Mouse (Mus musculus) thymus, postnatal 14 days (tissue): Measurements from ENCODE around the gene Coro2b.

Experiments used
- DNase-seq: peaks from one replicate; pipeline ENCODE4 v3.0.0; 2021

Gene Coro2b

DNA sequence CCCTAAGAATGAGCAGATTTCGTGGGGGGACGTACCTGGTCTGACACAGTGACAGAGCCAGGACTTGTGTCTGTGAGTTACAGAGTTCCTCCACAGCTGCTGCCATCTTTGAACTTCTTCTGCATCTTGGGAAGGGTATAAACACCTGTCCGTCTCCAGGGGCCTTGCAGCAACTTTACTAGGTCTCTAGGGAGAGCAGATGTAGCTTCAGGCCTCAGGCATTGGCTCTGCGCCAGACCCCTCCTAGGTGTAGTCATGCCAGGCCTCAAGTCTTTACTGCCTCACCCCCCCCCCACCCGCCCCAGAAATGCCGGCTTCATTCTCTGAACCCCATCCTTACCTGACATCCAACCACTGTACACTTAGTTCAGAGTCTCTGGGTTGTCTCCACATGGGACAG lies 1.1 kb upstream of the Coro2b start:
- peak; percentile 71 for DNase-seq

DNA sequence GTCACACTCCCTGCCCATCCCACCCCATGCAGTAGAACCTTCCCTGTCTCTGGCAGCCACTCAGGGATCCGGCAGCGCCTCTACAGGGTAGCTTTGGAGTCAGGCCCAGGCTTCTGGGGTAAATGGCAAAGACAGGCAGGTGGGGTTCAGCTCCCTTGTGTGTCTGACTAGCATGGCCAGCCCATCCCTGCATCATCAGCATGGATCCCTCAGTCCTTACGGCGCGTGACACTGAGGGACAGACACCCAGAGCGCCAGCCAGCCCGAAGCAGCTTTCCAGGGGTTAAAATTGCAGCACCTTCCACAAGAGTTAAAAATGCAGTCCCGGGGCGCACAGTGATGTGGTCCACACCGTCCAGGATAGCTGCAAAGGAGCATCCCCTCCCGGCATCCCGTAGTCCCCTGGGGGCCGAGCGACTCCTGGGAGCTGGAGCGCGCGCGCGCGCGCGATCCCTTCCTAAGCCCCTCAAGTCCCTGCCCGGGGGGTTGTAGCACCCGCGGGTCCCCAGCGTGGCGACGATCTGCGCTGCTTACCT lies 657 bp downstream of the Coro2b start:
- no peak for DNase-seq

DNA sequence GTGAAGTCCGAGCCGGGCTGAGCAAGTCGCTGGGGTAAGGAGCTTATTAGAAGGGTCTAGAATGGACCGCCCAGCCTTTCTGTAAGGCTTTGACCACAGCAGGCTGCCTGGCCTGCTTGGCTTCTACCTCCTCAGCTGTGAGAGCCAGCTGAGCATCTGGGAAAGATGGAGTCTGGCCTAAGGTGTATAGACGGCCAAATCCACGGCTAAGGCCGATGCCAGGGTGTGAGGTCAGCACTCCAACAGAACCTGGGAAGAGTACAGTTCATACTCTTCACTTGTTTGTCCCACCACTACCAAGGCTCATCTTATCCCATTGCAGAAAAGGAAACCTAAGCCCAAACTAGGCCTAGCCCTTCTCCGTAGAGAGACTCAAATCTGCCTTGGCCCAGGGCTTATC lies 1.3 kb downstream of the Coro2b start:
- DNase-seq: no peak

DNA sequence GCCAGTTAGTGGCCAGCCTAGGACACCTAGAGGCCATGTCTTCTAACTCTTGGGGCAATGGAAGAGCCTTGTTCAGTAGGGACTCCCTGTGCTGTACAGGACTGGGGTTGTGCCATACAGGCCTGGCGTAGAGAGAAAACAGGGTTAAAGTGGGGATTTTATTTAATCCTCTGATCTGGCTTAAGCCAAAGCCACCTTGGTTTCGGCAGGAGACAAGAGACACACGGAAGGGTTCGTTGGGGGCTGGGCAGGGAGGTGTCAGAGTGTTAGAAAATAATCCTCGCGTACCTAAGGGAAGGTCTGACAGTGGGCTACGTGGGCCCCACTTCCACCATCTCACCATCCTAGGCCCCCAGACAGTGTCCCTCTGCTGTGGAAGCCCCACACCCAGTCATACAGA lies 2.2 kb downstream of the Coro2b start:
- no peak for DNase-seq

DNA sequence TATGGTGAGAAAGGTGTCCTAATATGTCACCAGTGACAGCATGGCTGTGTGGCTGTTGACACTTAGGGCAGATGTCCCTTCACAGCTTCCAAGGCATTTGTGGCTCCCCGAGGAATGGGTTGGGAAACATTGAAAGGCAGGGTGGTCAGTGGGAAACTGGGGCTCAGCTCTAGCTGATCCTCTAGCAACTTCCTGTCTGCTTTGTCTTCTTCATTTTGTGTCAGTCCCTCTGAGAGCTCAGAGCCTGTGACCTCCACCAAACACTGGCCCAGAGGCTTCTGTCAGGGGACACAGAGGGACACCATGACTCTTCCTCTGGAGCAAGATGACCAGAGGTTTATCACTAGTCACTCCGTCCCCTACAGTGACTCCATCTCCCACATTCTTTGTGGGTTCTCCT lies 2.7 kb downstream of the Coro2b start:
- no peak for DNase-seq

DNA sequence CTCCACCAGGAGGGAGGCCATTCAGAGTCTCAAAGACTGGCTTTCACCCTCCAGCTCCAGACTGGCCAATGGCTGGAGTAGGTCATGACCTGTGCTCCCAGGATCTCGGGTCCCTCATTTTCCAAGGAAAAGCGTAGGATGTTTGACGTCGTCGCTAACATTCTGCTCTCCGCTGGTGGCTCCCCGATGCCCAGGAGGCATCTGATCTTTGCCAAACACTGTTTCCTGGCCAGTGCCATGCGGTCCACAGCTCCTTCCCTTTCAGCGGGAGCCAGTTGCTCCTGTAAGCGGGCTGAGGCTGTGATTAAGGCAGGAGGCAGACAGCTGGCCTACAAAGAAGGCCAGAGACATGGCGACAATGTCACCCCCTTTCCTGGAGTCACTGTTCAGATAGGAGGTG lies 4.0 kb downstream of the Coro2b start:
- DNase-seq: no peak

DNA sequence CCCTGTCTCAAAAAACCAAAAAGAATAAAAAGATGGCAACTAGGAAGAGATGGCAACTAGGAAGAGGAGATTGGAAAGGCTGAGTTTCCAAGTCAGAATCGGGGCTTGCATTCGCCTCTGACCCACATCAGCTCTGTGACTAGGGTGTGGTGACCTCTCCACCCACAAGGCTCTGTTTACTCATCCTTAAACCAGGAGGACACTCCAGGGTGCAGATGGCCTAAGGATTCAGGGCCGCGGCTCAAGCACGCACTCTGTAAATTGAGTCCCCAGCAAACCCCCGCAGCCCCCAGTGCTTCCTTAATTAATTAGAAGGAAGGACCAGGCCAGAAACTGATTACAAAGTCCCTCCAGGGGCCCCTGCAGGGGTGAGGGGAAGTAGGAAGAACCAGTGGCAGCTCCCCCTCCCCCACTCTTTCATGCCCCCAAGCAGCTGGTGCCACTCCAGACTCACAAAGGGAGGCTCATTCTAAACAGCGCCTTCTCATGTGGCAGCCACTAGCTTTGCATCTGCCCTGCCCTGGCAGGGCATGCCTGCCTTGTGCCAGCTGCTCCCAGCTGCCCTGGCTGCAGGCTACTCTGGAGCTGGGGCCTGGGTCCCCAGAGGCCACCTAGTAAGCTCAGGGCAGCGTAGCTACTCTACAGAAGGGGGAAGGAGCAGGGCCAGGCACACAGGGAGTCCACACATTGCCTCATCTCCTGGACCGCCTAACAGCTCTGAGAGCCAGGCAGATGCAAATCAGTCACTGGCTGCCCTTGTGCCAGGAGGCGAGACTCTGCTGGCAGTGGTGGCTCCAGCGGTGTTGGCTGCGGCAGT lies 5.2 kb downstream of the Coro2b start:
- peak; percentile 88 for DNase-seq

DNA sequence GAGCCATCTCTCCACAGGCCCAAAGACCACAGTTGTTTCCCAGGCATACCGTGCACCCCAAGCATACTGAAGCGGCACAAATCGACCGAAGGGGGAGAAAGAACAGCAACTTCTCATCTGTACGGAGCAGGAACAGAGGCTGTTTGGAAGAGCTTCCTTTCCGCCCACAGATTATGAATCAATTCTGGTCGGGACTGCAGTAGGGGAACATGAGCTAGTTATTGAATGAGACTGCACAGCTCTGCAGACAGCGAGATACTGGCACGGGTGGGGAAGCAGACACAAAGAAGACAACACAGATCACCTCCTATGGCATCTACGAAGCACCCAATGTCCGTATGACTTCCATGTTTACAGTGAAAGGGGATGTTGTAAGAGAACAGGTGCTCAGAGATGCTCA lies 8.3 kb downstream of the Coro2b start:
- DNase-seq: no peak

DNA sequence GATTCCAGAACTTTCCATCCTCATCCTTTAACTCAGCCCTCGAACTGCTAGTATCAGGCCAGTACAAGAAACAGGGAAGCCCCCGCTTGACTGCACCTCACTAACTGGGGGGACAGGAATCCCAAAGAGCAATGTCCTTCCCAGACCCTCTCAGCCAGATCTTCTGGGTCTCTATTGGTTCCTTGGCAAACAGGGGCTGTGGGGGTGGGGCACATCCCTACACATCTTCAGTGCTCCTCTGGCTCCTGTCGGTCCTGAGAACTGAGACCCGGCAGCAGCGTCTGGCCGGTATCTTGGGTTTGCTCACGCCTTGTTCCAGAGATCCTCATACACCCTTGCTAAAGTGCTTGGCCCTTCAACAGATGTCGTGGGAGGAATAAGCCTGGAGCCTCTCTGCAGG lies 10.0 kb downstream of the Coro2b start:
- DNase-seq: no peak

DNA sequence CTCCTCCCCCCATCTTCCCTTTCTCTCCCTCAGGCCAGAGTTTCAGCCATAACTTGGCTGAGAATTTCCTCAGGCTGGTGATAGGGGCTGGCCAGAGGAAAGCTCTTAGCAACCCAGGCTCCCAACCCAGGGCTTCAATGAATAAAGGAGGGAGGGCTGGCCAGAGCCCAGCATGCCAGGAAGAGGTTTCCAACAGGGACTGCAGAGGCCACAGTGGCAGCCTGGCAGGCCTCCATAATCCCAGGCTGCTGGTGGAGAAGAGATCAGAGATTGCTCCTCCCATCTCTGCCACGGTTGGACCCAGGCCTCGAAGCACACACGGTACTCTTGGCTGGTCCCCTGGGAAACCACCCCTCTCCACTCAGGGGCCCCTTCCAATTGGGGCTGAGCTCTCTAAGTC lies 10.4 kb downstream of the Coro2b start:
- DNase-seq: no peak

DNA sequence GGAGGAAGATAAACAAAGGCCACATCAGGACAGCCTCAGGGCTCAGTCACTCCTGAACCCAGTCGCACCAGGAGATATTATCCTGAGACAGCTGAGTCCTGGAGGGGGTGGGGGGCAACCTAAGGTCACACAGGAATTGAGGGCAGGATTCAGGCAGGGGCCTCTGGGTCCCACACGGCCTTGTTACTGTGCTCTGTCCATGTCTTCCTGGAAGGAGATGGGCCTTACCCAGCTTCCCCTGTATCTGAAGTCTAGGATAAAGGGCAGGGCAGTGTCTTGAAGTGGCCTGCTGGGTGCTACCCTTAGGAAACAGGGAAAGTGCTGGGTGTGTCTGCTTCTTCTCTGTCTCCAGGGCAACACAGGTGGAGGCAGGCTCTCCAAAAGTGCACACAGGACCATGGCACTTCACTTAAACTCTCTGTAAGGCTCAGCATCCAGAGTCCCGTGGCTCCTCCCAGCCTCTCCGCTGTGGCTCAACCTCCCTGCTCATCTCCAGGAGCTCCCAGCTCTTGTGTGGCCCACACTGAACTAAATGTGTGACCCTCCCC lies 12.0 kb downstream of the Coro2b start:
- no peak for DNase-seq

DNA sequence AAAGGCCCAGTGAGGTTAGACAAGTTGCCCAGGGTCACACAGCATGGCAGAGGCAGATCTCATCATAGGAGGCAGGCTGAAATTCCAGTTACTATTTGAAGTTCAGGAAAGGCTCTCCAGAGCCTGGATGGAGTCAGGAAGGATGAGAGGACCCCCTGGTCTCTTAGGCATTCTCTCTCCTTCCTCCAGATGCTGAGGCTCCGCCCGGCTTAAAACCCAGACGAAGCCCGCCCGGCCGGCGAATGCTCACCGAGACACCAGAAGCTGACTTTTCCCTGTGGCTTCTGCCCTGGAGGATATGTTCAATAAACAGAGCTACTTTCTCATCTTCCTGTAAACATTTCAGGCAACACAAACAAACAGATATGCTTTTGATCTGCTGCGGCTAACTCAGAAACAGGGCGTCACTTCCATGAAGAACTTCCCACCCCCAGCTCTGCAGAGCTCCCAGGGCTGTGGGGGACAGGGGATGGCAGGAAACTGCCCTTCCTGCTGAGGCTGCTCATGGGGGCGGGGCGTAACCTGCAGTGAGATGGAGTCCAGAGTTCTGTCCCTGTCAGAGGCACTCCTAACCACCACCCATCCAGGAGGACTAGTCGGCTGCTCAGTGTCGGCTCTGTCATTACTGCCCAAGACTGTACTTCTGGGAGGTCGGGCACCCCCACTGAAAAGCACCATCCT lies 13.9 kb downstream of the Coro2b start:
- peak; percentile 42 for DNase-seq

DNA sequence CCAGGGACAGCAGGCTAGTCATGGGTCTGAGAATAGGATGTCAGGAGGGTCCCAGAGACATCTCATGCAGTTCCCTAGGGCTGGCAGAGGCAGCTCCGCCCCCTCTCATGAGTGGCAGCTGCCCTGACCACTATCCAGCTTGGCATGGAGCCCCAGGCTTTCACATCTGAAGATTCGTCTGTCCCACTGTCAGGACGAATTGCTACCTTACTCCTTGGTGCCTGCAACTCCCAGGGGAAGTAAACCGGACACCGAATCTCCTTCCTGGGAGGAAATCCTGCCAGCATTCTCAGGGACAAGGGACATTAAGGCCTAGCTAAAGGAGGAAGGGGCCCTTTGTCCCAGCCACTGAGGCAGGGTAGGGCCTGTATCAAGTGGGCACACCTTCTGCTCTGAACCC lies 14.6 kb downstream of the Coro2b start:
- no peak for DNase-seq

DNA sequence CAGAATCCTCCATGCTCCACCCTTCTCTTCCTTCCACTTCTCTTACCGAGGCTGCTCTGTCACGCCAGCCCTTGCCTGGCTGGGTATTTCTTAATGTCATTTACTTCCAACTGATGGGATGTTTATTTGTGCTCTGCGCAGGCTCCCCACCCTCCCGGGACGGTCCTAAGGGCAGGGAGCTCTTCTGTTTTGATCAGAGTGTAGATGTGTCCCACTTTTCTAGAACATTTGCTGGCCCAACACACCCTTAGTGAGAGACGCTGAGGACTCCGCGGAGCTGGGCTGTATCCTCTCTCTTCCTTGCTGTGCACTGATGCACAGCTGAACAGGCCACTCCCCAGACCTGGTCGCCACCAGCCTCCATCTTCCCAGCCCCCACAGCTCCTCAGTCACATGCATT lies 15.3 kb downstream of the Coro2b start:
- no peak for DNase-seq

DNA sequence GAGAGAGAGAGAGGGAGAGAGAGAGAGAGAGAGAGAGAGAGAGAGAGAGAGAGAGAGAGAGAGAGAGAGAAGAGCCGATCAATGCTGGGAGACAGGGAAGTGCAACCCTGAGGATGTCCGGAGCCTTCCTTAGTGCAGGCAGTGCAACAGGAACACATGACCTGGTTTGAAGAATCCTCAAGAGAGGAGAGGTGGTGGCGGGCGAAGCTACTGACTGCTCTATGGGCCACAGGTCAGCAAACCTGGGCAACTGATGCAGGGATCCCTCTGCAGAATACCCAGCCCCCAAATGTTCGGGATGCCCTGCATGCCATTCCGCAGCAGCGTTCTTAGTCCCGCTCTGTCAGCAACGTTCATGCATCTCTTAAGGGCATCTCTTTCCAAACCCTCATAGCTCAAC lies 15.9 kb downstream of the Coro2b start:
- no peak for DNase-seq

DNA sequence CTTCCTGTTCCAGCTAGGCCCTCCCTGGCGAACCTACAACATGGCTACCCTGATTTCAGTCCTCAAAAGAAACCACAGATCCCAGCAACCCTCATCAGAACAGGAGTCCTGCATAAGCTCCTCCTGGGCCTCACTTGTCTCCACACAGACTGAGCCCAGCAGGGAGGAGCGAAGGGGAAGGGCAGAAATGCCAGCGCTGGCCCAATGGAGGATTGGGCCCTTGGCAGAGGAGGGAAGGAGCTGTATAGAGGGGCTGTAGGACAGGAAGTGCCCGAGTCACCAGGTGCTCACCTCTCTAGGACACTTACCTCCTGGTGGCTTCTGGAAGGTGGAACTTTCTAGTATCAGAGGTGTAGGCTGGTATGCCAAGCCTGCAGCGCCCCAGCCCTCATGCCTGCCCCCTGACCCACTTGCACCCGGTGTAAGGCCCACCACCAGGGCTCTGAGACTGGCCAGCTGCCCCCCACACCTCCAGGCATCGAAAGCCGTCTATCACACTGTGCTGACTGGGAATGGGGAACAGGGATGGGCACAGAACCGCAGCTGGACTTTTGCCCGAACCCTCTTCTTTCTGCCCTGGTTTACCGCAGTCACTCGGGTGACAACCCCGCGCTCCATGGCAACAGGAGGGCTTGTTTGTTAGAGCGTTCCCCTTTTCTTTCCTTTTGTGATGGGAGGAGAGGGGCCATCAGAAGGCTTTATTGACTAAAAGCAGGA lies 16.9 kb downstream of the Coro2b start:
- no peak for DNase-seq

DNA sequence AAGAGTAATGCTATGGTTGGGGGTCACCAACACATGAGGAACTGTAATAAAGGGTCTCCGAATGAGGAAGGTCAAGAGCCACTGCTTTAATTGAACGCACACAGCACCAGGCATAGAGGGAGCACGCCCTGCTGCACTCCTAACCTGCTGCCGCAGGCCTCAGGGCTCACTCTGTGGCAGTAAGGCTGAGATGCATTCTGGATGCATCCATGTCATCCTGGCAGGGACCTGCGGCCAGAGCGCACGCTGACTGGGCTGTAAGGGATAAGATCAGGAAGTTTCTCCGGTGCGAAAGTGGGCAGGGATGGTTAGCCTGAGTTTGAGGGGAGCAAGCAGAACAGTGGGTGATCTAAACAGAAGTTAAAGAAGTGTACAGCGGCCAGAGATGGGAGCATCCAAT lies 17.5 kb downstream of the Coro2b start:
- DNase-seq: no peak

DNA sequence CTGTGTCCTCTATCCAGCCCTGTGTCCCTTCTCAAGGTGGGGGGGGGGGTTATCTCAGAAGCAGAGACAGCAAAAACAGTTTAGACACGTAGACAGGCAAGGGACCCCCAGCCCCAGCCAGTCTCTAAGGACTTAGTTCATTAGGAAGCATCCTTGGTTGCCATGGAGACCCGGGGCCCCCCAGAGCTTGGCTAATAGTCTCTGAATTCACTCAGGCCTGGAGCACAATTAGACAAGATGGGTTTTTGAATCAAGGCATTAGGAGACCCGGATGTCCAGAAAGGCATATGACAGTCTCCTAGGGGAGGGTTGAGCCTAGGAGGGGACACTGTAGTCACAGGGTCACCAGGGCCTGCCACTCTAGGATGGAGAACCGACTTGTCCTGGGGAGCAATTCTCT lies 18.3 kb downstream of the Coro2b start:
- no peak for DNase-seq

DNA sequence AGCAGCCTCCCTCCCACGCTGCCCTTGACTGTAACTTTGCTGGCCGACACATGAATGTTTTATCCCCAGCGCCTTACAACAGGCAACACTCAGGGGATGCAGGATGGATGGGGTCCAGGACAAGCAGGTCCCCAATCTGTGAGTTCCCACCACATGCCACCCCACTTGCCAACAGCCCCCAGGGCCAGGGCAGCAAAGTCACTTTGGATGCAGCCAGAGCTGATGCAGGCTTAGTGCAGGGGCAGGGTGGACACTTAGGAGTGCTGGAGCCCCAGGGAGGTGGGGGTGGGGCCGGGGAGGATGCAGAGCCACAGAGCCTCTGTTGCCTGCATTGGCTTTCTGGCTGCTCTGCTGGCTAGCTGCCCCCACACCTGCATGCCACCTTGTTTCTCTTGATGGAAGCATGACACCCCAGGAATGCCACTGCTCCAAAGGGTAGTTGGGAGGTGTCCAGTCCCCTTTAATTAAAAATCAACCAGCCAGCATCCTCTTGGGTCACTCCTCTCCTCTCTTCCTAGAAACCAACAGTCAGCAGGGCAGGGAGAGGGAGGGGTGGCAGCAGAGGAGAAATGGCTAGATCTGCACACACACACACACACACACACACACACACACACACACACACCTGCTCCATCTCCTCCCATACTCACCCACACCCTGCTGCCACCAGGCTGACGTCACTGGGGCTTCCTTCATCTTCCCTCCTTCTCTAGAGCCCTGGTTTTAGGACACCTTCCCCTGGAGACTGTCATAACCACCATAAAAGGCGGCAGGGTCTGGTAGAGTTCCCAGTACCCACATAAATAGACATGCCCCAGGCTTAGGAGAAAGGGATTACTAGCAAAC lies 19.5 kb downstream of the Coro2b start:
- no peak for DNase-seq

DNA sequence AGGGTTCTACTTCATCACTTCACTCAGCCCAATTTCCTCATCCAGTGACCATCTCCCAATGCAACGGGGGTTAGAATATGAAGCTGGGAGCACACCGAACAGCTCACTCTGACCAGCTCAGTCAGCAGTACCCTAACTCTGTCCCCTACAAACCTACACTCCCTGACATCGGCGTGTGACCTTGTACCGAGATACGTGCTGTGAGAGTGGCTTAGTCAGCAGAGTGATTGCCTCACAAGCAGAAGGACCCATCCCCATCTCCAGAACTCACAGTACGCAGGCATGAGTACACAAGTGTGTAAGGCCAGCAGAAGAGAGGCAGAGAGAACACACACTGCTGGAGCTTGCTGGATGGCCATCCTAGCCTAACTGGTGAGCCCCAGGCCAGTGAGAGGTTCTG lies 21.7 kb downstream of the Coro2b start:
- DNase-seq: no peak

DNA sequence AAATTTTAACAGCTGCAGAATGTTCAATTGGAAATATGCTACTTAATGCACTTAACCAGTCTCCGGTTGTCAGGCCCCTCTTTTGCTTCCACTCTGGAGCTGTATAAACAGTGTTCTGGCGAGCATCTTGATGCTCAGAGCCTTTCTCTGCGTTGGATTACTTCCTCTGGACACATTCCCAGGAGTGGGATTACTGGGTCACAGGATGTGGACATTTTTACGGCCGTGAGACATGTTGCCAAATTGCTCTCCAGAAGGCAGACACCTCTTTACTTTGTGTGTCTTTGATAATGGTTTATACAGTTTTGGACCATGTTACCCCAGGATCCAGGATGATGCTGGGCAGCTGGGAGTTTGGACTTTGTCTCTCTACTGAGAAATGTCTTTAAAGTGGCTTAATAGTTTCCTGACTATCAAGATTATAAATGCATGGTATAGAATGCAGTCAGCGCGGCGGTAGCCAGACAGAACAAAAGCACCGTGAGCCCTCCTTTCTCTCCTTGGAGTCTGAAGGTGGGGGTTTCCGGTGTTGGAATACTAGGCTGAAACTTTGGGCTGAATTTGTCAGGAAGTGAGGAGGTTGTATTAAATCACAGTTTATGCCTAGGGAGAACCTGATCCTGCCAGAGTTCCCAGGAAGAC lies 23.2 kb downstream of the Coro2b start:
- DNase-seq: no peak

DNA sequence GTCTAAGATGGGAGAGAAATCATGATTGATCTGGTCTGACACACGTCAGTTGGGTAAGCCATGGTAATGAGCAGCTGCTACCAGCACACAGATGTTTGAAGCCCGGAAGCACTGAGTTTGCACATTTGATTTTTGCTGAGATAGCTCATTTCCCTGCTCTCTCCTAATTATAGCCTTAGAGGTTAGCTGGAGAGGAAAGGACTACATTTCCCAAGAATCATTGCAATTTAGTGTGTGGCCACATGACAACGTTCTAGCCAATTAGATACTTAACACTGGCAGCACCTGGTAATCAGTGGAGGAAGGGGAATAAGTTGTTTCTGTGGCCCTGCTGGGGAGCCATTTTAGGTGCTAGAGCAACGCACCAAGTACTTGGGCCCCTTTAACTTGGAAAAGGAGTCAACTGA lies 26.3 kb downstream of the Coro2b start:
- peak; percentile 69 for DNase-seq
